Mouse (Mus musculus) embryonic fibroblast, embryonic 13.5 days (primary cell): ENCODE measurements at regions not wholly inside any gene's neighbourhood (a gene's known extent, or its start where the extent isn't known, plus 50 kb on each side); places are given as distances from the start of the nearest gene placed in this dataset.

Experiments
- CTCF ChIP-seq: IDR thresholded peaks from 2 replicates; pipeline ENCODE4 v1.5.1; 2011; ENCODE audit warnings: mild to moderate bottlenecking, control low read depth, low read length, moderate library complexity, borderline replicate concordance; ENCODE audit not compliant: insufficient read depth
- POLR2A ChIP-seq: IDR thresholded peaks from 2 replicates; pipeline ENCODE4 v1.6.1; 2011; ENCODE audit warnings: low read depth, mild to moderate bottlenecking, control low read depth, low read length, moderate library complexity

DNA sequence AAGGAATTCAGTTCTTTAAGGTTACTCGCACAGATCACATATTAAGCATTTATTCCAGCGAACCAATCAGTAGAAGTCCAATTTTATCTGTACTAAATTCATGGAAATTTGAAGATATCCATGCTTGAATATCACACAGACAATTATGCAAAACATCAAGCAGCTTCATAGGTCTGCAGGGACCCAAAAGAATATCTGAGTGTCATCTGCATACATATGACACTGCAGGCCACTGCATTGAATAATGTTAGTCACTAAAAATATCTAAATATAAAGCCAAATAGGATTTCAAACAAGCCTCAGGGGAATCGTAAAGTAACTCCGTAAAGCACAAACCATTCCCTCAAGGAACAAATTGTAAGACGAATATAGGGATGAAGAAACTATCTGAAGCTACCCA is 1324.9 kb downstream of the Pcdh17 start:
- TF ChIP-seq CTCF (no peak), POLR2A (no peak)
